Mouse (Mus musculus) liver, embryonic 15.5 days (tissue): ENCODE measurements around the gene Peak1. TPM values are rescaled to one million over a fixed set of nuclear protein-coding genes. Genes with fewer than 3 reads are reported as not detected.
A peak's percentile ranks its signal among the peaks of the same experiment; 100 is the strongest.

Experiments used
- ATAC-seq: fragments of 200-750 bp; cut with Nextera tagmentation; 2 replicates; pipeline ENCODE4 v1.8.0; 2017; ENCODE audit warnings: moderate number of reproducible peaks, mild to moderate bottlenecking, moderate library complexity; ENCODE audit not compliant: insufficient read depth
- H3K27ac ChIP-seq: fragments of 300-500 bp; sonication (generic); replicated peaks from 2 replicates; pipeline ENCODE4 v1.5.1; 2015; ENCODE audit warnings: mild to moderate bottlenecking, inconsistent platforms
- H3K27me3 ChIP-seq: fragments of 300-500 bp; sonication (generic); 2 replicates; pipeline ENCODE4 v1.6.1; 2015; ENCODE audit warnings: mild to moderate bottlenecking, inconsistent platforms
- H3K36me3 ChIP-seq: fragments of 300-500 bp; sonication (generic); replicated peaks from 2 replicates; pipeline ENCODE4 v1.6.1; 2015; ENCODE audit warnings: moderate library complexity, mild to moderate bottlenecking, inconsistent platforms
- H3K4me1 ChIP-seq: fragments of 300-500 bp; sonication (generic); replicated peaks from 2 replicates; pipeline ENCODE4 v1.6.1; 2015; ENCODE audit warnings: inconsistent platforms
- H3K4me2 ChIP-seq: fragments of 300-500 bp; sonication (generic); 2 replicates; pipeline ENCODE4 v1.6.1; 2015; ENCODE audit warnings: moderate library complexity, mild to moderate bottlenecking, inconsistent platforms
- H3K4me3 ChIP-seq: fragments of 300-500 bp; sonication (generic); replicated peaks from 2 replicates; pipeline ENCODE4 v1.5.1; 2015; ENCODE audit warnings: mild to moderate bottlenecking, inconsistent platforms
- H3K9ac ChIP-seq: fragments of 300-500 bp; sonication (generic); 2 replicates; pipeline ENCODE4 v1.6.1; 2015; ENCODE audit warnings: moderate library complexity, mild to moderate bottlenecking, inconsistent platforms
- H3K9me3 ChIP-seq: fragments of 300-500 bp; sonication (generic); replicated peaks from 2 replicates; pipeline ENCODE4 v1.6.1; 2016; ENCODE audit warnings: inconsistent platforms
- WGBS: fragments of 180-500 bp; shearing (Covaris S2); methylation state at CpG from one replicate; pipeline ENCODE4 v1.1.7; 2015; ENCODE audit warnings: mixed read lengths; ENCODE audit not compliant: insufficient replicate concordance; 5-methylcytosine and 5-hydroxymethylcytosine counted together
- polyA plus RNA-seq: library from polyadenylated mRNA; unstranded; fragments of >200 nt; fragmentation: Nextera tagmentation; extraction: Ambion mirVana; gene quantifications from 2 replicates; pipeline ENCODE4 v1.2.1, GENCODE M21; 2015

Gene Peak1
- polyA plus RNA-seq, 1 experiment from 2014 or later, result 2.4 TPM

DNA sequence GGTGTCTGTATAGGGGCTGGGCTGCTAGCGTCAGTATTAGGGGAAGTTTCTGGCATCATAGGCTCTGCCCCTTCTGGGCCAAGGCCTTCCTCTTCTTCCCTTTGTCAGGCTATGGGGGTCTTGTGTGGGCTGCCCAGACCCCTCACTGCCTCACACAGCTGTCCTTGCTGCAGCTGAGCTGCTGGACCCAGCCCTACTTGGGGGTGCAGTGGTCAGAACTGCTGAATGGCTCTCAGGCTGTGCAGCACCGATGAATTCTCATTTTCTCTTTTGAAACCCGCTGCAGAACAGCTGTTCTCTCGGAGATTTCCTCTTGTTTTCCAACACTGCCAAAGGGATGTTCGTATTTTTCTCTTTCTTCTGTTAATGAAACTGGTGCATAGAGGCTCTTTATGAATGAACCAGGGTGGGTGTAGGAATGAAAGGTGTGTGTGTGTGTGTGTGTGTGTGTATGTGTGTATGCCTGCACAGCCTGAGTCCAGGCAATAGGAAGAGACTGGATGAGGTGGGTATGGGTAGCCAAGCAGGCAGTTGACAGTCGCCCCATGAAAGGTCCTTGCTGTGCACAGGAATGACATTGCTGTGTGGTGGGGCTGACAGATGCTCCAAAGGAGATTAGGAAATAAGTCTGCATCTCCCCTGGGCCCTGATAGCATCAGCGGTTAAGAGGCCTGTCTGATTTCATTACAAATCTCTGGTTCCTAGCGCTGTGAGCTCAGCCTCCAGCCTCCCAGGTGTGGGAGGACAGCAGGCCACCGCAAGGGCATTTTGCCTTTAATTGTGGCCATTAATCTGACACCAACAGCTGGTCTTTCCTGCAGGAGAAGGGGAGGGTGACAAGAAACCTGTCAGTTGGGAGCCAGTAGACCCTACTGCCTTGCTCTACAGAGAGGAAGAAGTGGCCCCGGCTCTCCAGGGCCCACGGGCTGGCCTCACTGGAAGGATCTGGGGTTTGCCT is 226.1 kb downstream of the Peak1 start:
- no peaks in the 10 kb centered on the region for H3K27me3 ChIP-seq
- H3K9ac ChIP-seq, result no peak overlapping the region
- no peak overlapping the region for H3K4me3 ChIP-seq
- no peak overlapping the region for H3K27ac ChIP-seq
- no peaks in the 10 kb centered on the region for H3K9me3 ChIP-seq
- 45% methylated on average over 11 of the region's 11 CpGs for WGBS
- no peak overlapping the region for H3K4me2 ChIP-seq
- H3K4me1 ChIP-seq, result no peaks in the 10 kb centered on the region
- ATAC-seq, result no peak
- H3K36me3 ChIP-seq, result no peaks in the 10 kb centered on the region

- no peak for ATAC-seq
- 0 out of 2 replicates have a peak, but pooled peaks cover 5% of the 10 kb centered on the region for H3K4me1 ChIP-seq
- no peaks in the 10 kb centered on the region for H3K9me3 ChIP-seq
- WGBS, result 24% methylated on average over 8 of the region's 8 CpGs
- no peaks in the 10 kb centered on the region for H3K36me3 ChIP-seq
- H3K4me3 ChIP-seq, result no peak overlapping the region
- no peak overlapping the region for H3K9ac ChIP-seq
- no peak overlapping the region for H3K4me2 ChIP-seq
- no peak overlapping the region for H3K27ac ChIP-seq
- H3K27me3 ChIP-seq, result no peaks in the 10 kb centered on the region
Measured at GRCm38 (mm10) chr9:56180118-56180781, 237.6 kb downstream of the Peak1 start.

DNA sequence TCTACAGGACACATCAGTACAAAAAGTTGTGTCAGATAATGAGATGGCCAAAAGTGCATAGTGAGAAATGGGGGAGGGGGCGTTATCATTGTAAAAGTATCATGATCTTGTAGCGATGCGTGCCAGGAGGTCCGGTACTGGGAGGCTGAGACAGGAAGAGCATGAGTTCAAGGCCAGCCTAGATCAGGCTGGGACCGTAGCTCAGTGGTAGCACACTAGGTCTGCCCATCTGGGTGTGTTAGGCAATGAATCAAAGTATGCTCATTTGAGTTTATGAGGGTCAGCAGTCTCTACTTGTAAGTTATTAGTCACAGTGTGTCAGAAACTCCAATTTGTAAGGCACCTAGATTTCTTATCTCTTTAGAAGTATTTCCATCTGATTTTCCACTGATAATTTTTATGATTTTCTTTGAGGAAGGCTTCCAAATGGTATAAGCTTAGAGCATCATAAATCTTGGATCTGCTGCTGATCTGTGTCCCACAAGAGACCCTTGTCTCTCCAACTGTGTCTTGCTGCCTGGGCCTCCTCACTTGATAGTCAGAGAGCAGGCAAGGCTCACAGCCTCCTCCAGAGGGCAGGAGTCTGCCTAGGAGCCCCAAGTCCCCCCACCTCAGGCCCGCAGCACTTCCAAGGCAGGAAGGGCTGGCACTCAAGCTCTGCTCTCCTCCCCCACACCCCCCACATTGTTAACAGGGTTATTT is 238.3 kb downstream of the Peak1 start:
- Histone ChIP-seq H3K36me3 (no peaks in the 10 kb centered on the region), H3K4me2 (no peak overlapping the region), H3K27me3 (no peaks in the 10 kb centered on the region), H3K9me3 (no peaks in the 10 kb centered on the region), H3K4me3 (no peak overlapping the region), H3K27ac (no peak overlapping the region), H3K4me1 (0 out of 2 replicates have a peak, but pooled peaks cover 5% of the 10 kb centered on the region), H3K9ac (no peak overlapping the region)
- 64% methylated on average over 6 of the region's 6 CpGs for WGBS
- no peak for ATAC-seq

GRCm38 (mm10) chr9:56177354-56177753 is 240.5 kb downstream of the Peak1 start:
- no peak overlapping the region for H3K9ac ChIP-seq
- H3K4me2 ChIP-seq, result no peak overlapping the region
- H3K27ac ChIP-seq, result no peak overlapping the region
- 66% methylated on average over 4 of the region's 4 CpGs for WGBS
- H3K4me1 ChIP-seq, result 0 out of 2 replicates have a peak, but pooled peaks cover 5% of the 10 kb centered on the region
- no peak for ATAC-seq
- H3K36me3 ChIP-seq, result no peaks in the 10 kb centered on the region
- no peak overlapping the region for H3K4me3 ChIP-seq
- H3K27me3 ChIP-seq, result no peaks in the 10 kb centered on the region
- no peaks in the 10 kb centered on the region for H3K9me3 ChIP-seq

GRCm38 (mm10) chr9:56175316-56175715 is 242.6 kb downstream of the Peak1 start:
- 62% methylated on average over 3 of the region's 3 CpGs for WGBS
- H3K9me3 ChIP-seq, result no peaks in the 10 kb centered on the region

DNA sequence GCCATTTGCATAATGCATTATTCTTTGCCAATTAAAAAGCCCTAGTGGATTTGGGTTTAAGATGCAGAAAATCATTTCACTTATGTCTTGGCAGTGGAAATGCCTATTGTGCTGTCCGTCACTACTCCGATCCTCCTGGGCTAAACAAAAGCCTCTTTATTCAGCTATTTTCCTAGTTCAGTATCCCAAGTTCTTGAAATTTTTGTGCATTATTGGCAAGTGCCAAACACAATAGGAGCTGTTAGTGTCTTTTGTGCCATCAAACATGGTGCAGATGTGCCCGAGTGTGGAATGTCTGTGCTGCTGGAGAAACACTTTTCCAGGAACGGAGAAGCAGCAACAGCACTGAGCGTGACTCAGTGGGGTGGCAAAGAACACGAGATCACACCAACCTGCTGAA is 250.2 kb downstream of the Peak1 start:
- Histone ChIP-seq H3K9me3 (no peaks in the 10 kb centered on the region), H3K27ac (no peak overlapping the region), H3K9ac (no peak overlapping the region), H3K4me1 (peaks cover 11% of the 10 kb centered on the region), H3K36me3 (no peaks in the 10 kb centered on the region), H3K4me2 (no peak overlapping the region), H3K4me3 (no peak overlapping the region), H3K27me3 (0 out of 2 replicates have a peak, but pooled peaks cover 5% of the 10 kb centered on the region)
- no peak for ATAC-seq
- 74% methylated on average over 6 of the region's 6 CpGs for WGBS

More at GRCm38 (mm10) chr9:56175316-56175715, 242.6 kb downstream of the Peak1 start:
- Histone ChIP-seq H3K27me3 (no peaks in the 10 kb centered on the region), H3K9ac (no peak overlapping the region), H3K4me1 (0 out of 2 replicates have a peak, but pooled peaks cover 4% of the 10 kb centered on the region), H3K27ac (no peak overlapping the region), H3K4me2 (no peak overlapping the region), H3K4me3 (no peak overlapping the region), H3K36me3 (no peaks in the 10 kb centered on the region)
- no peak for ATAC-seq

- H3K9me3 ChIP-seq, result no peaks in the 10 kb centered on the region
- H3K4me3 ChIP-seq, result no peak overlapping the region
- 32% methylated on average over 5 of the region's 5 CpGs for WGBS
- H3K4me1 ChIP-seq, result peaks cover 11% of the 10 kb centered on the region
- H3K27me3 ChIP-seq, result peaks cover 17% of the 10 kb centered on the region; the same call in 1 of the 2 replicates
- H3K27ac ChIP-seq, result no peak overlapping the region
- H3K4me2 ChIP-seq, result no peak overlapping the region
- H3K36me3 ChIP-seq, result no peaks in the 10 kb centered on the region
- no peak overlapping the region for H3K9ac ChIP-seq
- no peak for ATAC-seq
Measured at GRCm38 (mm10) chr9:56166161-56166560, 251.7 kb downstream of the Peak1 start.

- no peak for ATAC-seq
- no peak within 1 kb of the TSS for H3K27ac ChIP-seq
- H3K4me2 ChIP-seq, result no peak within 1 kb of the TSS
- peaks cover 17% of the 10 kb centered on the region; the same call in 1 of the 2 replicates for H3K27me3 ChIP-seq
- no peak within 1 kb of the TSS for H3K4me3 ChIP-seq
- no peak within 1 kb of the TSS for H3K9ac ChIP-seq
- peaks cover 15% of the 10 kb centered on the region for H3K4me1 ChIP-seq
- H3K9me3 ChIP-seq, result no peaks in the 10 kb centered on the region
- 73% methylated on average over 6 of the region's 6 CpGs for WGBS
- no peaks in the 10 kb centered on the region for H3K36me3 ChIP-seq
Measured at GRCm38 (mm10) chr9:56165377-56165776, 252.5 kb downstream of the Peak1 start, which contains the start of gene Tspan3. TSS of gene Tspan3 (minus strand) at chr9:56165477.

DNA sequence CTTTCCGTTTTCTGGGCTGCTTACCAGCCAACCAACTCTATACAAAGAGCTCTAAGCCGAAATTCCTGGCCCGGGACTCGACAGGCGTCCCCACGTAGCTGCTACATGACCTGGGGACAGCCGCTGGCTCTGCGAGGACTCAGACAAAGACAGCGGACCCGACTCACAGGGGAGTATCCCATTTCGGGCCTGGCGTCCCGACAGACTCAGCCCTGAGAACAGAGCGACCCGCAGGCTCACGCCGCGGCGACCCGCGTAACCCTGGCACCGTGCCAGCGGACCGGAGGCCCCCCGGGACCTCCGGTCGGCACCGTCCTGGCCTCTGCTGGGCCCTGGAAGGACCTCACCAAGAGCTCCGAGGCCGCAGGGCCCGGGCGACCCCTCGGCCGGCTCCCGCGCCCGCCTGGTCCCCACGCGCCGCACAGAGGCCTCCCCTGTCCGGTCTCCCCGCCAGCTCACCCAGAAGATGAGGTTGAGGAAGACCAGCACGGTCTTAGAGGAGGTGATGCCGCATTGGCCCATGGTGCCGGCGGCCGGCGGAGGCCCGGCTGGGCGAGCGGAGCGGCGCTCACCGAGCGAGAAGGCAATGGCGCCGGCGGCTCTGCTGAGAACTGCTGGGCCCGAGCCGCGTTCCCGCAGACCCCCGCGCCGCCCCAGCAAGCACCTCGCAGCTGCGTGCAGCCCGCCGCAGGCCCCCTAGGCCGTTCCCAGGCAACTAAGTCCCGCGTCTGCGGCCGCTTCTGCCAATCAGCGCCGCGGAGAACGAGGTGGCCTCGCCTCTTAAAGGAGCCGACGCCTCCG is 257.3 kb downstream of the Peak1 start:
- Histone ChIP-seq H3K9ac (peak overlapping the region; percentile 71), H3K36me3 (no peaks in the 10 kb centered on the region), H3K9me3 (no peaks in the 10 kb centered on the region), H3K4me3 (peak overlapping the region; percentile 74), H3K27me3 (peaks cover 17% of the 10 kb centered on the region; the same call in 1 of the 2 replicates), H3K27ac (0 out of 2 replicates have a peak overlapping the region, but pooled peaks have one; percentile 25), H3K4me2 (peak overlapping the region; percentile 96), H3K4me1 (peaks cover 10% of the 10 kb centered on the region)
- peak; percentile 89 for ATAC-seq
- under 1% methylated on average over 82 of the region's 82 CpGs for WGBS

- WGBS, result 40% methylated on average over 2 of the region's 2 CpGs
- Histone ChIP-seq H3K4me2 (no peak overlapping the region), H3K27ac (no peak overlapping the region), H3K27me3 (peaks cover 17% of the 10 kb centered on the region; the same call in 1 of the 2 replicates), H3K9me3 (no peaks in the 10 kb centered on the region), H3K4me1 (peaks cover 8% of the 10 kb centered on the region), H3K4me3 (no peak overlapping the region), H3K9ac (no peak overlapping the region), H3K36me3 (no peaks in the 10 kb centered on the region)
- ATAC-seq, result no peak
Measured at GRCm38 (mm10) chr9:56159456-56159855, 258.4 kb downstream of the Peak1 start.
